Mouse (Mus musculus) forebrain, embryonic 14.5 days (tissue): ENCODE data around the gene Vmn2r99. TPM values are rescaled to one million over a fixed set of nuclear protein-coding genes. Genes with fewer than 3 reads are reported as not detected.

ENCODE experiments used
- ATAC-seq: fragments of 200-750 bp; cut with Nextera tagmentation; 2 replicates; pipeline ENCODE4 v1.8.0; 2017; ENCODE audit warnings: mild to moderate bottlenecking, moderate library complexity
- DNase-seq: peaks from one replicate; pipeline ENCODE4 v3.0.0-alpha.2; 2015; ENCODE audit warnings: low spot score
- H3K27ac ChIP-seq: fragments of 300-500 bp; sonication (generic); 2 replicates; pipeline ENCODE4 v1.5.1; 2014; ENCODE audit warnings: low read depth, mild to moderate bottlenecking, control low read depth, low read length, moderate library complexity
- H3K27me3 ChIP-seq: fragments of 300-500 bp; sonication (generic); replicated peaks from 2 replicates; pipeline ENCODE4 v1.6.1; 2014; ENCODE audit warnings: low read length, control low read depth, mixed read lengths; ENCODE audit not compliant: control insufficient read depth, insufficient read depth
- H3K36me3 ChIP-seq: fragments of 300-500 bp; sonication (generic); 2 replicates; pipeline ENCODE4 v1.6.1; 2014; ENCODE audit warnings: low read length, control low read depth; ENCODE audit not compliant: control insufficient read depth, insufficient read depth
- H3K4me1 ChIP-seq: fragments of 300-500 bp; sonication (generic); 2 replicates; pipeline ENCODE4 v1.6.1; 2014; ENCODE audit warnings: antibody characterized with exemption, low read length, control low read depth; ENCODE audit not compliant: control insufficient read depth, insufficient read depth
- H3K4me2 ChIP-seq: fragments of 300-500 bp; sonication (generic); 2 replicates; pipeline ENCODE4 v1.6.1; 2014; ENCODE audit warnings: mild to moderate bottlenecking, control low read depth, low read length
- H3K4me3 ChIP-seq: fragments of 300-500 bp; sonication (generic); 2 replicates; pipeline ENCODE4 v1.5.1; 2014; ENCODE audit warnings: low read depth, low read length, control low read depth
- H3K9ac ChIP-seq: fragments of 300-500 bp; sonication (generic); 2 replicates; pipeline ENCODE4 v1.6.1; 2014; ENCODE audit warnings: mild to moderate bottlenecking, low read length, control low read depth, moderate library complexity
- H3K9me3 ChIP-seq: fragments of 300-500 bp; sonication (generic); replicated peaks from 2 replicates; pipeline ENCODE4 v1.6.1; 2016; ENCODE audit warnings: low read length, control low read depth, mixed read lengths; ENCODE audit not compliant: control insufficient read depth
- WGBS: fragments of 180-500 bp; shearing (Covaris S2); extraction: QIAGEN DNeasy Blood & Tissue Kit; methylation state at CpG from one replicate; pipeline ENCODE4 v1.1.7; 2014; 5-methylcytosine and 5-hydroxymethylcytosine counted together
- polyA plus RNA-seq: library from polyadenylated mRNA; unstranded; fragments of >200 nt; fragmentation: Nextera tagmentation; extraction: Ambion mirVana; gene quantifications from 2 replicates; pipeline ENCODE4 v1.2.1, GENCODE M21; 2014

Gene Vmn2r99
- not detected in 2 replicates for polyA plus RNA-seq

GRCm38 (mm10) chr17:19361649-19362048, at the start of gene Vmn2r99:
TSS of gene Vmn2r99 (plus strand) at chr17:19361949.
- no peak within 1 kb of the TSS for H3K9ac ChIP-seq
- no peak within 1 kb of the TSS for H3K4me3 ChIP-seq
- no peak for DNase-seq
- no peaks in the 10 kb centered on the region for H3K27me3 ChIP-seq
- 0 out of 2 replicates have a peak, but pooled peaks cover 4% of the 10 kb centered on the region for H3K9me3 ChIP-seq
- no peaks in the 10 kb centered on the region for H3K4me1 ChIP-seq
- H3K27ac ChIP-seq = no peak within 1 kb of the TSS
- H3K36me3 ChIP-seq = no peaks in the 10 kb centered on the region
- no peak for ATAC-seq
- H3K4me2 ChIP-seq = no peak within 1 kb of the TSS

DNA sequence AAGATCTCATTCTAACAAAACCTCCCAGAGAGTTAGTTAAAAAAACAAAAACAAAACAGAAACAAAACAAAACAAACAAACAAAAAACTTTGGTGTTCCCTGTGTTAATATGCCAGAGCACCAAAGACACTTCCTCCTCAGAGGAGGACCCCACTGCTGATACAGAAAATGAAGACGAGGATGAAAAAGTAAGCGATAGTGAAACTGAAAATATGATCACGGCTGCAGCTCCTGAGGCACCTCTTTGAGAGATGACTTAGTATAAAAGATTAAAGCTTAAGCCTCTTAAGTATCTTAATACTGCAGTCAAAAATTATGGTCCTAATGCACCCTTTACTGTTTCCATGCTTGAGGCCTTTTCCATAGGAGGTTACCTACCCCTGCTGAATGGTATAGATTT, 75.9 kb downstream of the Vmn2r99 start:
- Histone ChIP-seq H3K4me1 (no peaks in the 10 kb centered on the region), H3K36me3 (no peaks in the 10 kb centered on the region), H3K4me3 (no peak overlapping the region), H3K9me3 (peaks cover 13% of the 10 kb centered on the region), H3K9ac (no peak overlapping the region), H3K4me2 (no peak overlapping the region), H3K27me3 (no peaks in the 10 kb centered on the region), H3K27ac (no peak overlapping the region)
- no peak for DNase-seq
- no peak for ATAC-seq
- 95% methylated on average over 3 of the region's 3 CpGs for WGBS

DNA sequence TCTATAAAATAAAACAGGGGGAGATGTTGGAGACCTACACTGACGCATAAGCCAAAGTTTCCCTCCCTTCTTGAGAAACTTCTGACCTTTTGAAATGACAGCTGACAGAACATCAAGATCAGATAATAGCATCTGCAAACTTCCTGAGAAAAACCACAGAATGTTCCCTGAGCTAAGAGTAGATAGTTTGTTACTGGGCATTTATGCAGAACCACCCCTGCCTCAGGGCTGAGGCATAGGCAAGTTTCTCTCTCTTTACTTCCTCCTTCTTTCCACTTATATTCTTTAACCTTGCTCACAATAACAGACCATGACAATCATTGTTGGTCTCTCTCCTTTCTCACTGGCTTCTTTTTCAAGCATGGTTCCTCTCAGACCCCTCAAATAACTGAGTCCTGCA, 83.2 kb downstream of the Vmn2r99 start:
- Histone ChIP-seq H3K27me3 (no peaks in the 10 kb centered on the region), H3K9me3 (no peaks in the 10 kb centered on the region; the same call in 1 of the 2 replicates), H3K4me3 (no peak overlapping the region), H3K9ac (no peak overlapping the region), H3K27ac (no peak overlapping the region), H3K4me1 (no peaks in the 10 kb centered on the region), H3K36me3 (no peaks in the 10 kb centered on the region), H3K4me2 (no peak overlapping the region)
- 82% methylated on average over 1 of the region's 1 CpGs for WGBS
- DNase-seq (no peak), ATAC-seq (no peak)

Other genes starting within 250 kb of the Vmn2r99 start
- not detected in 2 replicates for gene Vmn2r100, start 142.8 kb downstream of the Vmn2r99 start, polyA plus RNA-seq
- not detected in 2 replicates for gene Vmn2r101, start 215.3 kb downstream of the Vmn2r99 start, polyA plus RNA-seq